Mouse (Mus musculus): ENCODE results near the gene 4930442H23Rik. TPM values are rescaled to one million over a fixed set of nuclear protein-coding genes. Genes with fewer than 3 reads are reported as not detected.

Gene 4930442H23Rik
- polyA plus RNA-seq, 1 experiment from 2014 or later: not detected

GRCm38 (mm10) chr10:81142551-81142981 lies 41.1 kb downstream of the 4930442H23Rik start:
- H3K27me3 ChIP-seq: no peaks in the 10 kb centered on the region
- H3K4me3 ChIP-seq (replicated peaks): no peak overlapping the region
- no peaks in the 10 kb centered on the region for H3K9me3 ChIP-seq
- WGBS: 79% methylated on average over 5 of the region's 5 CpGs
- H3K4me2 ChIP-seq: no peak overlapping the region
- H3K4me1 ChIP-seq (replicated peaks): peaks cover 46% of the 10 kb centered on the region
- peaks cover 57% of the 10 kb centered on the region for H3K36me3 ChIP-seq
- no peak overlapping the region for H3K27ac ChIP-seq
- H3K9ac ChIP-seq (replicated peaks): no peak overlapping the region
- ATAC-seq (ENCODE audit: insufficient number of reproducible peaks, insufficient read depth, low FRiP score, low TSS enrichment, low read depth): no peak

- no peak for ATAC-seq (ENCODE audit: insufficient number of reproducible peaks, insufficient read depth, low FRiP score, low TSS enrichment, low read depth)
- H3K4me3 ChIP-seq (replicated peaks): no peak overlapping the region; the same call in 1 of the 2 replicates
- WGBS: 76% methylated on average over 7 of the region's 7 CpGs
- H3K36me3 ChIP-seq: peaks cover 47% of the 10 kb centered on the region
- no peaks in the 10 kb centered on the region for H3K9me3 ChIP-seq
- peaks cover 46% of the 10 kb centered on the region for H3K4me1 ChIP-seq (replicated peaks)
- no peaks in the 10 kb centered on the region for H3K27me3 ChIP-seq
- no peak overlapping the region; the same call in 1 of the 2 replicates for H3K9ac ChIP-seq (replicated peaks)
- no peak overlapping the region for H3K27ac ChIP-seq
- no peak overlapping the region for H3K4me2 ChIP-seq
These were observed 42.0 kb downstream of the 4930442H23Rik start for GRCm38 (mm10) chr10:81141455-81142210.

- Histone ChIP-seq H3K27ac (peak overlapping the region; percentile 56), H3K4me1 (replicated peaks) (peaks cover 46% of the 10 kb centered on the region), H3K4me2 (peak overlapping the region; percentile 97), H3K36me3 (peaks cover 40% of the 10 kb centered on the region), H3K9me3 (no peaks in the 10 kb centered on the region), H3K4me3 (replicated peaks) (peak overlapping the region; percentile 13), H3K27me3 (peaks cover 2% of the 10 kb centered on the region; the same call in 1 of the 2 replicates), H3K9ac (replicated peaks) (peak overlapping the region; percentile 44)
- ATAC-seq (ENCODE audit: insufficient number of reproducible peaks, insufficient read depth, low FRiP score, low TSS enrichment, low read depth): no peak
- 49% methylated on average over 10 of the region's 10 CpGs for WGBS
These were observed 42.8 kb downstream of the 4930442H23Rik start for GRCm38 (mm10) chr10:81140717-81141454.

- ATAC-seq (ENCODE audit: insufficient number of reproducible peaks, insufficient read depth, low FRiP score, low TSS enrichment, low read depth): no peak
- Histone ChIP-seq H3K27me3 (peaks cover 11% of the 10 kb centered on the region), H3K36me3 (peaks cover 31% of the 10 kb centered on the region), H3K27ac (peak overlapping the region; percentile 56), H3K4me3 (replicated peaks) (peak overlapping the region; percentile 84), H3K4me2 (peak overlapping the region; percentile 97), H3K9ac (replicated peaks) (peak overlapping the region; percentile 44), H3K4me1 (replicated peaks) (peaks cover 55% of the 10 kb centered on the region), H3K9me3 (no peaks in the 10 kb centered on the region)
- WGBS: 56% methylated on average over 8 of the region's 8 CpGs
These were observed 43.6 kb downstream of the 4930442H23Rik start for GRCm38 (mm10) chr10:81140005-81140404.

GRCm38 (mm10) chr10:81139529-81139846 lies 44.2 kb downstream of the 4930442H23Rik start:
- Histone ChIP-seq H3K27ac (no peak overlapping the region), H3K9ac (replicated peaks) (0 out of 2 replicates have a peak overlapping the region, but pooled peaks have one; percentile 34), H3K4me3 (replicated peaks) (peak overlapping the region; percentile 84), H3K9me3 (no peaks in the 10 kb centered on the region), H3K36me3 (peaks cover 26% of the 10 kb centered on the region), H3K4me2 (peak overlapping the region; percentile 97), H3K4me1 (replicated peaks) (peaks cover 58% of the 10 kb centered on the region), H3K27me3 (peaks cover 16% of the 10 kb centered on the region)
- 73% methylated on average over 4 of the region's 4 CpGs for WGBS
- no peak for ATAC-seq (ENCODE audit: insufficient number of reproducible peaks, insufficient read depth, low FRiP score, low TSS enrichment, low read depth)

GRCm38 (mm10) chr10:81138821-81139528 lies 44.7 kb downstream of the 4930442H23Rik start:
- Histone ChIP-seq H3K4me1 (replicated peaks) (peaks cover 63% of the 10 kb centered on the region), H3K27ac (peak overlapping the region; percentile 90)
- no peak for ATAC-seq (ENCODE audit: insufficient number of reproducible peaks, insufficient read depth, low FRiP score, low TSS enrichment, low read depth)

GRCm38 (mm10) chr10:81138131-81138782 lies 45.4 kb downstream of the 4930442H23Rik start:
- Histone ChIP-seq H3K4me2 (peak overlapping the region; percentile 97), H3K4me1 (replicated peaks) (peaks cover 64% of the 10 kb centered on the region), H3K36me3 (peaks cover 13% of the 10 kb centered on the region), H3K9ac (replicated peaks) (peak overlapping the region; percentile 89), H3K9me3 (no peaks in the 10 kb centered on the region), H3K4me3 (replicated peaks) (peak overlapping the region; percentile 84), H3K27me3 (peaks cover 28% of the 10 kb centered on the region), H3K27ac (peak overlapping the region; percentile 90)
- WGBS: 0% methylated on average over 24 of the region's 24 CpGs
- ATAC-seq (ENCODE audit: insufficient number of reproducible peaks, insufficient read depth, low FRiP score, low TSS enrichment, low read depth): no peak

More at GRCm38 (mm10) chr10:81138821-81139528, 44.7 kb downstream of the 4930442H23Rik start:
- WGBS: 55% methylated on average over 11 of the region's 11 CpGs
- Histone ChIP-seq H3K4me2 (peak overlapping the region; percentile 97), H3K9ac (replicated peaks) (peak overlapping the region; percentile 89), H3K4me3 (replicated peaks) (peak overlapping the region; percentile 84), H3K36me3 (peaks cover 21% of the 10 kb centered on the region), H3K27me3 (peaks cover 22% of the 10 kb centered on the region), H3K9me3 (no peaks in the 10 kb centered on the region)

GRCm38 (mm10) chr10:81137252-81138130 lies 46.2 kb downstream of the 4930442H23Rik start:
- peaks cover 59% of the 10 kb centered on the region for H3K4me1 ChIP-seq (replicated peaks)
- peaks cover 33% of the 10 kb centered on the region for H3K27me3 ChIP-seq
- H3K27ac ChIP-seq: peak overlapping the region; percentile 99
- peak; percentile 92 for ATAC-seq (ENCODE audit: insufficient number of reproducible peaks, insufficient read depth, low FRiP score, low TSS enrichment, low read depth)
- H3K36me3 ChIP-seq: peaks cover 10% of the 10 kb centered on the region; the same call in 1 of the 2 replicates
- H3K4me3 ChIP-seq (replicated peaks): peak overlapping the region; percentile 84
- under 1% methylated on average over 68 of the region's 89 CpGs for WGBS
- no peaks in the 10 kb centered on the region for H3K9me3 ChIP-seq
- peak overlapping the region; percentile 97 for H3K4me2 ChIP-seq
- H3K9ac ChIP-seq (replicated peaks): peak overlapping the region; percentile 89

GRCm38 (mm10) chr10:81136706-81137231 lies 46.9 kb downstream of the 4930442H23Rik start:
- H3K27ac ChIP-seq: peak overlapping the region; percentile 99
- WGBS: under 1% methylated on average over 49 of the region's 50 CpGs
- ATAC-seq (ENCODE audit: insufficient number of reproducible peaks, insufficient read depth, low FRiP score, low TSS enrichment, low read depth): peak; percentile 58
- H3K4me1 ChIP-seq (replicated peaks): peaks cover 57% of the 10 kb centered on the region
- peak overlapping the region; percentile 84 for H3K4me3 ChIP-seq (replicated peaks)
- H3K27me3 ChIP-seq: peaks cover 39% of the 10 kb centered on the region
- peak overlapping the region; percentile 90 for H3K9ac ChIP-seq (replicated peaks)
- peak overlapping the region; percentile 100 for H3K4me2 ChIP-seq
- peaks cover 4% of the 10 kb centered on the region; the same call in 1 of the 2 replicates for H3K36me3 ChIP-seq
- no peaks in the 10 kb centered on the region for H3K9me3 ChIP-seq
